Mouse (Mus musculus): ENCODE measurements at regions not wholly inside any gene's neighbourhood (a gene's known extent, or its start where the extent isn't known, plus 50 kb on each side); places are given as distances from the start of the nearest gene placed in this dataset.

GRCm38 (mm10) chr12:99067962-99068361 lies 147.6 kb downstream of the Ttc8 start:
- no peak for ATAC-seq (ENCODE audit: low FRiP score, low read depth)
- H3K27me3 ChIP-seq, result no peaks in the 10 kb centered on the region
- H3K36me3 ChIP-seq, result no peaks in the 10 kb centered on the region
- H3K27ac ChIP-seq (replicated peaks), result no peak overlapping the region
- H3K9ac ChIP-seq, result no peak overlapping the region
- no peaks in the 10 kb centered on the region for H3K9me3 ChIP-seq
- no peak overlapping the region for H3K4me3 ChIP-seq
- H3K4me2 ChIP-seq, result no peak overlapping the region
- 76% methylated on average over 3 of the region's 3 CpGs for WGBS
- H3K4me1 ChIP-seq (replicated peaks), result peaks cover 6% of the 10 kb centered on the region

GRCm38 (mm10) chr12:99073766-99074165 lies 153.4 kb downstream of the Ttc8 start:
- Histone ChIP-seq H3K36me3 (no peaks in the 10 kb centered on the region), H3K4me1 (replicated peaks) (peaks cover 6% of the 10 kb centered on the region), H3K27me3 (no peaks in the 10 kb centered on the region), H3K4me2 (no peak overlapping the region), H3K27ac (replicated peaks) (no peak overlapping the region), H3K9ac (no peak overlapping the region), H3K9me3 (no peaks in the 10 kb centered on the region), H3K4me3 (no peak overlapping the region)
- no peak for ATAC-seq (ENCODE audit: low FRiP score, low read depth)
- 86% methylated on average over 5 of the region's 5 CpGs for WGBS

GRCm38 (mm10) chr12:99077366-99077765 lies 157.0 kb downstream of the Ttc8 start:
- H3K4me2 ChIP-seq, result no peak overlapping the region
- WGBS, result 52% methylated on average over 3 of the region's 3 CpGs
- H3K27ac ChIP-seq (replicated peaks), result no peak overlapping the region
- H3K9me3 ChIP-seq, result no peaks in the 10 kb centered on the region
- ATAC-seq (ENCODE audit: low FRiP score, low read depth), result no peak
- H3K27me3 ChIP-seq, result no peaks in the 10 kb centered on the region
- no peak overlapping the region for H3K4me3 ChIP-seq
- H3K9ac ChIP-seq, result no peak overlapping the region
- peaks cover 4% of the 10 kb centered on the region for H3K4me1 ChIP-seq (replicated peaks)
- H3K36me3 ChIP-seq, result no peaks in the 10 kb centered on the region

GRCm38 (mm10) chr12:99079873-99080272 lies 159.5 kb downstream of the Ttc8 start:
- Histone ChIP-seq H3K4me1 (replicated peaks) (peaks cover 20% of the 10 kb centered on the region), H3K27ac (replicated peaks) (no peak overlapping the region), H3K4me2 (no peak overlapping the region), H3K4me3 (no peak overlapping the region), H3K27me3 (no peaks in the 10 kb centered on the region), H3K36me3 (no peaks in the 10 kb centered on the region), H3K9me3 (no peaks in the 10 kb centered on the region), H3K9ac (no peak overlapping the region)
- ATAC-seq (ENCODE audit: low FRiP score, low read depth), result no peak
- 96% methylated on average over 1 of the region's 1 CpGs for WGBS

- no peaks in the 10 kb centered on the region for H3K27me3 ChIP-seq
- peaks cover 37% of the 10 kb centered on the region for H3K4me1 ChIP-seq (replicated peaks)
- no peaks in the 10 kb centered on the region for H3K36me3 ChIP-seq
- peak overlapping the region; percentile 32 for H3K4me2 ChIP-seq
- H3K9me3 ChIP-seq, result no peaks in the 10 kb centered on the region
- no peak overlapping the region for H3K9ac ChIP-seq
- H3K4me3 ChIP-seq, result no peak overlapping the region
- peak; percentile 15; the same call in 1 of the 2 replicates for ATAC-seq (ENCODE audit: low FRiP score, low read depth)
- H3K27ac ChIP-seq (replicated peaks), result peak overlapping the region; percentile 53
- WGBS, result 37% methylated on average over 11 of the region's 11 CpGs
These were observed 163.2 kb downstream of the Ttc8 start for GRCm38 (mm10) chr12:99083616-99084015.

GRCm38 (mm10) chr12:99084144-99084543 lies 163.8 kb downstream of the Ttc8 start:
- Histone ChIP-seq H3K36me3 (no peaks in the 10 kb centered on the region), H3K9ac (0 out of 2 replicates have a peak overlapping the region, but pooled peaks have one; percentile 4), H3K4me2 (peak overlapping the region; percentile 32), H3K9me3 (no peaks in the 10 kb centered on the region), H3K27ac (replicated peaks) (peak overlapping the region; percentile 53), H3K4me3 (no peak overlapping the region), H3K27me3 (no peaks in the 10 kb centered on the region), H3K4me1 (replicated peaks) (peaks cover 37% of the 10 kb centered on the region)
- peak; percentile 85 for ATAC-seq (ENCODE audit: low FRiP score, low read depth)
- 3% methylated on average over 18 of the region's 18 CpGs for WGBS

- Histone ChIP-seq H3K9ac (no peak overlapping the region), H3K27me3 (no peaks in the 10 kb centered on the region), H3K4me3 (no peak overlapping the region), H3K36me3 (no peaks in the 10 kb centered on the region), H3K9me3 (no peaks in the 10 kb centered on the region), H3K4me2 (0 out of 2 replicates have a peak overlapping the region, but pooled peaks have one; percentile 14), H3K4me1 (replicated peaks) (peaks cover 37% of the 10 kb centered on the region), H3K27ac (replicated peaks) (peak overlapping the region; percentile 74)
- peak; percentile 82 for ATAC-seq (ENCODE audit: low FRiP score, low read depth)
- WGBS, result 12% methylated on average over 8 of the region's 8 CpGs
These were observed 166.9 kb downstream of the Ttc8 start for GRCm38 (mm10) chr12:99087286-99087685.

- no peak for ATAC-seq (ENCODE audit: low FRiP score, low read depth)
- Histone ChIP-seq H3K27me3 (no peaks in the 10 kb centered on the region), H3K4me3 (no peak overlapping the region), H3K36me3 (no peaks in the 10 kb centered on the region), H3K9me3 (no peaks in the 10 kb centered on the region), H3K27ac (replicated peaks) (no peak overlapping the region), H3K4me2 (no peak overlapping the region), H3K9ac (no peak overlapping the region), H3K4me1 (replicated peaks) (peaks cover 14% of the 10 kb centered on the region)
- WGBS, result 53% methylated on average over 4 of the region's 4 CpGs
These were observed 171.4 kb downstream of the Ttc8 start for GRCm38 (mm10) chr12:99091770-99092169.

- no peak overlapping the region for H3K27ac ChIP-seq (replicated peaks)
- 70% methylated on average over 3 of the region's 3 CpGs for WGBS
- no peaks in the 10 kb centered on the region for H3K27me3 ChIP-seq
These were observed 172.8 kb downstream of the Ttc8 start for GRCm38 (mm10) chr12:99093151-99093550.

GRCm38 (mm10) chr12:99093989-99094388 lies 173.6 kb downstream of the Ttc8 start:
- H3K4me1 ChIP-seq (replicated peaks), result no peaks in the 10 kb centered on the region; the same call in 1 of the 2 replicates
- no peaks in the 10 kb centered on the region for H3K36me3 ChIP-seq
- ATAC-seq (ENCODE audit: low FRiP score, low read depth), result no peak
- H3K27me3 ChIP-seq, result no peaks in the 10 kb centered on the region
- H3K27ac ChIP-seq (replicated peaks), result no peak overlapping the region
- no peak overlapping the region for H3K9ac ChIP-seq
- no peak overlapping the region for H3K4me2 ChIP-seq
- H3K4me3 ChIP-seq, result no peak overlapping the region
- H3K9me3 ChIP-seq, result no peaks in the 10 kb centered on the region
- 78% methylated on average over 6 of the region's 6 CpGs for WGBS

More at GRCm38 (mm10) chr12:99093151-99093550, 172.8 kb downstream of the Ttc8 start:
- no peak for ATAC-seq (ENCODE audit: low FRiP score, low read depth)
- no peaks in the 10 kb centered on the region for H3K9me3 ChIP-seq
- H3K36me3 ChIP-seq, result no peaks in the 10 kb centered on the region
- no peak overlapping the region for H3K4me2 ChIP-seq
- no peak overlapping the region for H3K9ac ChIP-seq
- peaks cover under 1% of the 10 kb centered on the region for H3K4me1 ChIP-seq (replicated peaks)
- no peak overlapping the region for H3K4me3 ChIP-seq

- Histone ChIP-seq H3K9ac (no peak overlapping the region), H3K4me3 (no peak overlapping the region), H3K9me3 (no peaks in the 10 kb centered on the region), H3K27ac (replicated peaks) (no peak overlapping the region), H3K4me2 (no peak overlapping the region), H3K27me3 (no peaks in the 10 kb centered on the region), H3K36me3 (no peaks in the 10 kb centered on the region), H3K4me1 (replicated peaks) (no peaks in the 10 kb centered on the region)
- peak; percentile 75 for ATAC-seq (ENCODE audit: low FRiP score, low read depth)
- WGBS, result 37% methylated on average over 14 of the region's 14 CpGs
These were observed 176.7 kb downstream of the Ttc8 start for GRCm38 (mm10) chr12:99096930-99097617.

GRCm38 (mm10) chr12:99097618-99098066 lies 177.3 kb downstream of the Ttc8 start:
- ATAC-seq (ENCODE audit: low FRiP score, low read depth), result no peak
- no peak overlapping the region for H3K9ac ChIP-seq
- H3K27ac ChIP-seq (replicated peaks), result no peak overlapping the region
- H3K36me3 ChIP-seq, result no peaks in the 10 kb centered on the region
- H3K4me1 ChIP-seq (replicated peaks), result no peaks in the 10 kb centered on the region
- H3K4me3 ChIP-seq, result no peak overlapping the region
- no peaks in the 10 kb centered on the region for H3K9me3 ChIP-seq
- no peaks in the 10 kb centered on the region for H3K27me3 ChIP-seq
- 81% methylated on average over 17 of the region's 17 CpGs for WGBS
- no peak overlapping the region for H3K4me2 ChIP-seq

- no peaks in the 10 kb centered on the region for H3K36me3 ChIP-seq
- no peaks in the 10 kb centered on the region for H3K27me3 ChIP-seq
- H3K9me3 ChIP-seq, result no peaks in the 10 kb centered on the region
- no peak overlapping the region for H3K9ac ChIP-seq
- no peak overlapping the region for H3K4me3 ChIP-seq
- no peak overlapping the region for H3K4me2 ChIP-seq
- no peak for ATAC-seq (ENCODE audit: low FRiP score, low read depth)
- H3K4me1 ChIP-seq (replicated peaks), result no peaks in the 10 kb centered on the region
- no peak overlapping the region for H3K27ac ChIP-seq (replicated peaks)
- WGBS, result 86% methylated on average over 7 of the region's 7 CpGs
These were observed 179.5 kb downstream of the Ttc8 start for GRCm38 (mm10) chr12:99099881-99100280.

All from hindbrain, embryonic 15.5 days (tissue).